Mouse (Mus musculus) layer of hippocampus, adult 18-20 months (tissue): ENCODE data around the gene Rab7b. TPM values are rescaled to one million over a fixed set of nuclear protein-coding genes. Genes with fewer than 3 reads are reported as not detected.

Experiments
- DNase-seq, 2 experiments: peaks; one replicate each; pipeline ENCODE4 v3.0.0; 2022; ENCODE audit warnings: low spot score in 2 of 2
- total RNA-seq, 2 experiments: library from RNA; stranded (reverse); gene quantifications; 2 replicates each; pipeline ENCODE4 v1.2.3; 2021

Gene Rab7b
- total RNA-seq, 2 experiments from 2014 or later = 0.76 to 0.77 TPM

GRCm38 (mm10) chr1:131691356-131691755 lies 2.9 kb downstream of the Rab7b start:
- no peak for DNase-seq

DNA sequence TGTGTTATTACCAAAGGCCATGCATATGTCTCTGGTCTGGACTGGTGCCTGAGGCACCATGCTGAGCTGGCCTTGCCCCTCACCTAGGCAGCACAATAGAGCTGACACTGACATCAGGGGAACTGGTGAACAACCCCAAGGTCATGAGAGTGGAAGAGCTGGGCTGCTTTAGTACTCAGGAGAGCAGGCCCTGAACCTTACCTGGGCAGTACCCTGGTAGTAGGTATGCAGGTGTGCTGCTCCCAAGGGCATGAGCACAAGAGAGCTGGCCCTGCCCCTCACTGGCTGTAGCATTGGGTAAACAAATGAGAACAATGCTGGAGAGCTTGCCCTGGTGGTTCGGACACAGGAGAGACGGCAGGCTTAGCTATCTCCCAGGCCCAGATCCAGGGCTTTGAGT lies 6.8 kb downstream of the Rab7b start:
- no peak for DNase-seq

DNA sequence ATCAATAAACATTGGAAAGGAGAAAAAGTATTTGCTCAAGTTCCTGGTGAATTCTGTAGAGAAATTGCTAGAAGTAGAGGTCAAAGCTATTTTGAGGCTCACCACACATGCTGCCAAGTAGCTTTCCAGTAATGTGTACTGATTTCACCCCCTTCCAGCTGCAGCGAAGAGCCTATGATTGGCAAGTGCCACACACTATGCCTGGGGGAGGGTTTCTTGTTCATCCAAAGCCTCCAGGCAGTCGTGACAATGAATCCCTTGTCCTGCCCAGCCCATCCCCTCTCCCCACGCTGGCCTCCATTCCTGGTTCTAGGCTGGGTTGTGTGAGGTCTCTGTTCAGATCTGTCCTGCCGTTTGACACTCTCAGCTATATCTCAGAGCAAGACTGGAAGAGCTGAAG lies 7.8 kb downstream of the Rab7b start:
- peak in 1 of 2 experiments; percentile 34 for DNase-seq

GRCm38 (mm10) chr1:131698770-131699169 lies 10.3 kb downstream of the Rab7b start:
- no peak for DNase-seq

DNA sequence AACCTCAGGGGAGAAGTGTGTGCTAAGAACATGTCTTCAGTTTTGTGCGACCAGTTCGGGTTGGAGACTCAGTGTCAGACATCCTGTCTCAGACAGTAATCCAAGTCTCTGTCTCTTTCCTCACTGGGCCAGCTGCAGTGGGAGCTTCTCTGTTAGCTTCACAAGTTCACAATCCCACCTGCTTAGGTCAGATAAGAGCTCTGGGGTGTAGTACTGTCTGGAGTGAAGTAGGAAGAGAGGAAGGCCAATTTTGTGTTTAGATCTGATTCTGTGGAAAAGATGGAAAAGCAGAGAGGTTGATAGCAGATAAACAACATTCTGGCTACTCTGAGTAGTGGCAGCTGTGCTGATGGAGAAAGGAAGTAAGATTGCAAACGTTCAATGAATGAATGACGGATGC lies 11.1 kb downstream of the Rab7b start:
- no peak for DNase-seq

GRCm38 (mm10) chr1:131700447-131700846 lies 12.0 kb downstream of the Rab7b start:
- DNase-seq = no peak

- no peak for DNase-seq
These were observed 12.9 kb downstream of the Rab7b start for GRCm38 (mm10) chr1:131701391-131701790.

GRCm38 (mm10) chr1:131702094-131702766 lies 13.7 kb downstream of the Rab7b start:
- no peak for DNase-seq

DNA sequence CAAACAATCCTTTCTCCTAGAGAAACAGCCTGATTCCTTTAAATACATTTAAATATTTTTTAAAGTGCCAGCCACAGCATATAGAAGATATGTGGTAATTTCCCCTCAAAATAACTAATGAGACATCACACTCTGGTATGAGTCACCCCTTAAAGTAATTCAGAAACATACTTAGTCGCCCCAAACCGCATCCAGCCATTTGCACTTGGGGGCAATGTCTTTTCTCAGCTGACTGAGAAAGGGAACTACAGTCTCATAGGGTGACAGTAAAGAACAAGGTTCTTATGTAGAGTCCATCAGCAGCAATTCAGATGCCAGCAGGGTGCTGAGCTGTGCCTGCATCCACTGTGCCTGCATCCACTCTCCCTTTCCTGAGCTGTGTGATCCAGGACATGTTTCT lies 15.0 kb downstream of the Rab7b start:
- DNase-seq = no peak

- DNase-seq = peak in 1 of 2 experiments; percentile 44
These were observed 19.8 kb downstream of the Rab7b start for GRCm38 (mm10) chr1:131708338-131708737.

- DNase-seq = no peak
These were observed 23.0 kb downstream of the Rab7b start for GRCm38 (mm10) chr1:131711518-131711917.

DNA sequence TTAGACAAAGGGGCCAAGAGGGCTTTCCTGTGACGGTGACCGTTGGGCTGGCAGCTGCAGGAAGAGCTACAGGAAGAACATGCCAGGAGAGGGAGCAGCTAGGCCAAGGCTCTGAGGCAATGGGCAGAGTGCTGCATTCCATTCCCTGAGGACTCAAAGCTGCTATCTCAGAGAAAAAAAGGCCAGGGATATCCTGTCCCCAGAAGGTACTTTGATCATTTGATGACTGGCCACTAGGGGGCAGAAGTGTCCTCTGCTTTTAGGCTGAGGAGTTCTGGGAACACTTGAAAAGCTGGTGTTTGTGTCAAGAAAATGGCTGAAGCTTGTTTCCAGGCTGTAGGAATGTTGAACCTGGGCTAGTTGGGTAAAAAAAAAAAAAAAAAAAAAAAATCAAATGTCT lies 23.9 kb downstream of the Rab7b start:
- peak; percentile 73 to 93 for DNase-seq

GRCm38 (mm10) chr1:131714388-131715337 lies 26.2 kb downstream of the Rab7b start:
- DNase-seq = no peak

- no peak for DNase-seq
These were observed 30.6 kb downstream of the Rab7b start for GRCm38 (mm10) chr1:131718952-131719694.

- no peak for DNase-seq
These were observed 33.5 kb downstream of the Rab7b start for GRCm38 (mm10) chr1:131721989-131722388.

GRCm38 (mm10) chr1:131723549-131723948 lies 35.1 kb downstream of the Rab7b start:
- DNase-seq = no peak

GRCm38 (mm10) chr1:131726586-131726985 lies 38.1 kb downstream of the Rab7b start:
- no peak for DNase-seq

- no peak for DNase-seq
These were observed 42.3 kb downstream of the Rab7b start for GRCm38 (mm10) chr1:131730639-131731437.

DNA sequence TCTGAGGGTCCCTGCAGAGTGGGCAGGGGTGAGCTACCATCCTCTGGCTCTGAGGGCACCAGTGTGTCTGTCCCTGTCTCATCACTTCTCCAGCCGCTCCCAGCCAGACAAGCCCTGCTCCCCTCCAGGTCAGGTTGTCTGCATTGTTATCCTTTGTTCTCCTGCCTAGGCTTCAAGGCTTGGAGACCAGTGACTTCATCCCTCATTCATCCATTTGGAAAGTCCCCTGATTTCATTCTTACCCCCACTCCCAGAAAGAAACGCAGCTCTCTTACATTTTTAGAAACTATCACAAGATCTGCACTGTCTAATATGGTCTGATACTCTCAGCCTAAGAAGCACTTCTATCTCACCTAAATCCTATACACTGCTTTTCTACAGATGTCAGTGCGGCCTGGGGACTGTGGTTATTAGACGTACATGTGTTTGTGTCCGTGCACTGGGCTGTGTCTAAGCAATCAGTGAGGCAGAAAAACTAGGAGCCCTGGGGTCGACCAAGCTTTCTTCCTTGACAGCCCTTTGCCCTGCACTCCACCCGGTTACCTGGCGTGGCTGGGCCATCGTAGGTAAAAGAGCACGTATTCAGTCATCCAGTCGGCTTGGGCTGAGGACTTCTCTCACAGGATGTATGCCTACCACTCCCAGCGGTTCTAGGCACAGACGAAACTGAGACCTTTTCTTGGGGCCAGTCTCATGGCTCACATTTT lies 45.1 kb downstream of the Rab7b start:
- DNase-seq = no peak

DNA sequence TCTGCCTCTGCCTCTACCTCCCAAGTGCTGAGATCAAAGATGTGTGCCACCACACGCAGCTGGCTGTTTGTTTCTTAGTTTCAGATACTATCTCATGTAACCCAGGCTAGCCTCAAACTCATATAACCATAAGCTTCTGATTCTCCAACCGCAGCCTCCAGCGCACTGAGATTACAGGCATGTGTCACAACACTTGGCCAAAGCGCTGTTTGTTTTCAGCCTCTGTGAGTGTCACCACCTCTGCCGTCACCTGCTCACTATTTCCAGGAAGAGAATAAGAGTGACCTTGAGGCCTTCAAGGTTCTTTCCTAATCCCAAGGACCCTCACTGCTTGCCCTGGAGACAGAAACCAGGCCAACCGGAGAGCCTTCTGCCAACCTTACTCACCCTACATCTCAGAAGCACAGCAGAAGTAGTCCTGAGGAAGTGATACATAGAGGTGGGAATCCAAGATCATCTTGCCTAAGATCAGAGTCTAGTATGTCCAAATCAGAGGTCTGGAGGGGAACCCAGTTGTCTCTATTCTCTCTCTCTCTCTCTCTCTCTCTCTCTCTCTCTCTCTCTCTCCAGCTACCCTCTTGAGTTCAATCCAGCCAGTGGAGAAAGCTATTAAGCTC lies 46.3 kb downstream of the Rab7b start:
- no peak for DNase-seq
